Mouse (Mus musculus) C2C12 (cell line): ENCODE data around the gene Tmem53. TPM values are rescaled to one million over a fixed set of nuclear protein-coding genes. Genes with fewer than 3 reads are reported as not detected.
A peak's percentile ranks its signal among the peaks of the same experiment; 100 is the strongest.

Experiments used
- H3K27me3 ChIP-seq: one replicate; pipeline ENCODE4 v1.6.1; 2011; ENCODE audit not compliant: control insufficient read depth, insufficient read depth, insufficient read length
- H3K36me3 ChIP-seq: one replicate; pipeline ENCODE4 v1.6.1; 2011; ENCODE audit not compliant: control insufficient read depth, insufficient read depth
- H3K4me3 ChIP-seq: one replicate; pipeline ENCODE4 v1.5.1; 2011; ENCODE audit warnings: mild to moderate bottlenecking, control low read depth; ENCODE audit not compliant: poor library complexity, insufficient read depth, severe bottlenecking
- H3K79me2 ChIP-seq: one replicate; pipeline ENCODE4 v1.6.1; 2011; ENCODE audit not compliant: control insufficient read depth, insufficient read depth
- H3K79me3 ChIP-seq: one replicate; pipeline ENCODE4 v1.6.1; 2011; ENCODE audit warnings: low read depth, control low read depth
- H3ac ChIP-seq: one replicate; pipeline ENCODE3; 2011; ENCODE audit warnings: low read depth; ENCODE audit not compliant: control insufficient read depth, insufficient read length
- CEBPB ChIP-seq: IDR thresholded peaks from one replicate; pipeline ENCODE4 v1.6.1; 2011; ENCODE audit warnings: low read depth, mild to moderate bottlenecking, control low read depth, moderate library complexity
- CTCF ChIP-seq: IDR thresholded peaks from one replicate; pipeline ENCODE4 v1.5.1; 2011; ENCODE audit not compliant: control insufficient read depth, insufficient read depth, insufficient read length
- FOSL1 ChIP-seq: IDR thresholded peaks from one replicate; pipeline ENCODE4 v1.8.0; 2011; ENCODE audit warnings: mild to moderate bottlenecking, low read length; ENCODE audit not compliant: poor library complexity, insufficient read depth, severe bottlenecking
- MAX ChIP-seq: IDR thresholded peaks from one replicate; pipeline ENCODE4 v1.6.1; 2011; ENCODE audit warnings: mild to moderate bottlenecking, control low read depth
- MYOD1 ChIP-seq: IDR thresholded peaks from one replicate; pipeline ENCODE4 v1.6.1; 2011; ENCODE audit warnings: low read depth; ENCODE audit not compliant: control insufficient read depth, insufficient read length
- MYOG ChIP-seq: IDR thresholded peaks from one replicate; pipeline ENCODE4 v1.6.1; 2011; ENCODE audit not compliant: control insufficient read depth, insufficient read length; ENCODE audit errors: extremely low read depth
- USF1 ChIP-seq: IDR thresholded peaks from one replicate; pipeline ENCODE4 v1.6.1; 2011; ENCODE audit warnings: low read depth, mild to moderate bottlenecking, control low read depth, moderate library complexity
- polyA plus RNA-seq: library from polyadenylated mRNA; unstranded; fragments of >200 nt; fragmentation: generic; extraction: Trizol; gene quantifications from one replicate; pipeline ENCODE4 v1.2.1, GENCODE M21; 2012; ENCODE audit warnings: missing spikeins

The Tmem53 gene
- polyA plus RNA-seq, 1 experiment: 3.2 TPM

DNA sequence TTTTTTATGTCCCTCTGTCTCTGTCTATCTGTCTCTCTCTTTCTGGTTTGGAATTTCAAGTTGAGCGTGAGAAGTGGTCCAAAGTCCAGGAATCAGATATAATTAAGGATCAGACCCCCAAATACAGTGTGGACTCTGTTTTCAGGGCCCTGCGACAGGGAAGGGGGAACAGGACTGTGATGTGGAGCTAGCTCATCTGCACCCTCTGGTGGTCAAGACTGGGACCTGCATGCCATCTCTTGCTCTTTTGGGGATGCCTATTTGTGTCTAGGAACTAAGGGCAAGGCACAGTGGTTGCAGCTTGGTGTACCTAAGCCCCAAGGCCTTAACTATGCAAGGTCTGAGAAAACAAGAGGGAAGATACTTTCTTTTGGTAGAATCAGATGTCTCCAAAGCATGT, 15.5 kb downstream of the Tmem53 start:
- H3ac ChIP-seq: no peak overlapping the region
- peaks cover 5% of the 10 kb centered on the region for H3K36me3 ChIP-seq
- peaks cover 3% of the 10 kb centered on the region for H3K27me3 ChIP-seq
- no peaks in the 10 kb centered on the region for H3K79me3 ChIP-seq
- H3K4me3 ChIP-seq: no peak overlapping the region
- H3K79me2 ChIP-seq: no peaks in the 10 kb centered on the region
- TF ChIP-seq FOSL1: no peak
- TF ChIP-seq MYOG: no peak
- peak; percentile 80 for TF ChIP-seq CTCF
- no peak for TF ChIP-seq USF1
- no peak for TF ChIP-seq CEBPB
- no peak for TF ChIP-seq MYOD1

DNA sequence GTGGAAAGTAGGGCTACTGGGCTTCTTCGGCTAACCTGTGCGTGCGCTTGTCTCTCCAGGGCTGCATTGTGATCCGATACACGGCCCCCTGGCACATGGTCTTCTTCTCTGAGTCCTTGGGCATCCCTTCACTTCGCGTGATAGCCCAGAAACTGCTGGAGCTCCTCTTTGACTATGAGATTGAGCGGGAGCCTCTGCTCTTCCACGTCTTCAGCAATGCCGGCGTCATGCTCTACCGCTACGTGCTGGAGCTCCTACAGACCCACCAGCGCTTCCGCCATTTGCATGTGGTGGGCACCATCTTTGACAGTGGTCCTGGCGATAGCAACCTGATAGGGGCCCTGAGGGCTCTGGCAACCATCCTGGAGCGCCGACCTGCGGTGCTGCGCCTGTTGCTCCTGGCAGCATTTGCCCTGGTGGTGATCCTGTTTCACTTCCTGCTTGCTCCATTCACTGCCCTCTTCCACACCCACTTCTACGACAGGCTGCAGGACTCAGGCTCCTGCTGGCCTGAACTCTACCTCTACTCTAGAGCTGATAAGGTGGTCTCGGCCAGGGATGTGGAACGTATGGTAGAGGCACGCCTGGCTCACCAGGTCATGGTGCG, 16.2 kb downstream of the Tmem53 start:
- Histone ChIP-seq H3K79me2 (no peaks in the 10 kb centered on the region), H3K79me3 (no peaks in the 10 kb centered on the region), H3K27me3 (no peaks in the 10 kb centered on the region), H3K36me3 (peaks cover 11% of the 10 kb centered on the region), H3ac (no peak overlapping the region), H3K4me3 (no peak overlapping the region)
- TF ChIP-seq CEBPB (no peak), USF1 (no peak), MYOD1 (no peak), FOSL1 (no peak), CTCF (no peak), MYOG (no peak), MAX (no peak)

DNA sequence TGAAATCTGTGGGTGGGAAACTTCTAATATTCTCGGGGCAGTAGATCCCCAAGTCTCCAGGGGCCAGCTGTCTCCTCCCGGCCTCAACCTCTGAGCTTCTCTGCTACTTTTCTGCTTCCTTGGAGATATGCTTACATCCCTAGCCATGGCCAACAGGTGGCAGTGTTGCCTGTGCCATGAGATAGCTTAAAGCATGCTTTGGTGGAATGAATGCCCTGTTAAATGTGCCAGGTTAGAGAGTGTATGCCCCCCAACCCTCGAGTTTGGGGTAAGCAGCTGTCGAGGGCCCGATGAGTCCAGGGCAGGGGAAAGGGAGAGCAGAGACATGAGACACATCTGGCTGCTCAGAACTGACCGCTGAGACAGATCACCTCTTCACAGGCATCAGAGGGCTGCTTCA, 18.5 kb downstream of the Tmem53 start:
- H3K27me3 ChIP-seq: no peaks in the 10 kb centered on the region
- H3K36me3 ChIP-seq: peaks cover 27% of the 10 kb centered on the region
- no peaks in the 10 kb centered on the region for H3K79me2 ChIP-seq
- TF ChIP-seq MYOG (no peak), USF1 (no peak), FOSL1 (no peak), MYOD1 (no peak), CTCF (peak; percentile 77), CEBPB (no peak), MAX (peak; percentile 60)
- no peak overlapping the region for H3ac ChIP-seq
- H3K4me3 ChIP-seq: no peak overlapping the region
- H3K79me3 ChIP-seq: no peaks in the 10 kb centered on the region

DNA sequence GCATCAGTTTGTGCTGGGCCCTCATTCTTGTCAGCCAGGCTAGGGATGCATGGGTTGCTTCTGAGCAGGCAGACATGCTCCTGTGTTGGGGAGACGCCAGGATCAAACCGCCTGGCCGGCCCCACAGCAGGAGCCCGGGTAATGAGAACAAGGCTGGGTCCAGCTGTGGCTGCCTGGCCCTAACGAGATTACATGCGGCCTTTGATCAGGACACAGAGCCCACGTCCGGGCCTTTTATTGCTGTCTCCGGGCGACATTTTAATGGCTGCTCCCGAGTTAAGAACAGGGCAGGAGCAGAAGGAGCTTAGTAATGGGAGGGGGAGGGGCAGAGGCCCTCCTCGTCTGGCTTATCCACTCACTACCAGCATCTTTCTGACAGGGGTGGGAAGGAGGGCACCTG, 20.7 kb downstream of the Tmem53 start:
- no peak for TF ChIP-seq CEBPB
- TF ChIP-seq MAX: no peak
- TF ChIP-seq USF1: no peak
- no peak for TF ChIP-seq FOSL1
- TF ChIP-seq CTCF: no peak
- TF ChIP-seq MYOD1: no peak
- TF ChIP-seq MYOG: no peak
- H3K36me3 ChIP-seq: peaks cover 38% of the 10 kb centered on the region
- H3K79me3 ChIP-seq: no peaks in the 10 kb centered on the region
- no peak overlapping the region for H3K4me3 ChIP-seq
- H3ac ChIP-seq: no peak overlapping the region
- H3K79me2 ChIP-seq: no peaks in the 10 kb centered on the region
- H3K27me3 ChIP-seq: no peaks in the 10 kb centered on the region

DNA sequence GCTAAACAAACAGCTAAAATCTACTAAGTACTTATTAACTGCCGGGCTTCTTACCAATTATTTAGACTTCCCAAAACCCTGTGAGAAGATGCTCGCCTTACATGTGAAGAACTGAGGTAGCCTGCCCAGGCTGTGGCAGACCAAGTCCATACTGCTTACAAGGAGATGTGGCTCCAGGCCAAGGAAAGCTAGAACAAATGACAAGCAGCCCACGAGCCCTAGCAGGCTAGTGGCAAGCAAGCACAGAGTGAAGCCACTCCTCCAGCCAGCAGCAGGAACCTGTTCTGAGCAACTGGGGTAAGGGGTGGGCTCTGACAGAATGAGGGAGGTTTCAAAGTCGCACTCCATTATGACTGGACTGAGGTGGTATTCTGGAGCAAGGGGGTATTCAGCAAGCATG, 23.0 kb downstream of the Tmem53 start:
- Histone ChIP-seq H3ac (no peak overlapping the region), H3K79me3 (no peaks in the 10 kb centered on the region), H3K79me2 (no peaks in the 10 kb centered on the region), H3K27me3 (no peaks in the 10 kb centered on the region), H3K36me3 (peaks cover 50% of the 10 kb centered on the region), H3K4me3 (no peak overlapping the region)
- TF ChIP-seq CEBPB (no peak), MYOD1 (no peak), USF1 (no peak), CTCF (no peak), MAX (no peak)

DNA sequence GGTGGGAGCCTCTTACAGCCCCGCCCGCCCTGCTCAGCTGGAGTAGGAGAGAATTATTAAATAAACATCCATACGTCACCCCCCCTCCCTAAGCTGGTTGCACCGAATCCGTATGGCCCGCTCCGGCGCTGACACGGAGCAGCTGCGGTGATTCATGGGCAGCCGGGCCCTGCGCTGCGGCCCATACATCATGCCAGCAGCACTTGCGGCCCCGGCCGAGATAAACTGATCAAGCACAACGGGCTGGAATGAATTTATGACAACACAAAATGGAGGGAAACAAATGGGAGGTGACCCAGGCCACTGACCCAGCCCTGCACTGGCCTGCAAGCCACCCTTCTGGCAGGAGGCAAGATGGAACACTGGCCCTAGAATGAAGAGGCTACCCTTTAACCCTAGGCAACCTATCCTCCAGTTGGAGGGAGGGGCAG, 24.5 kb downstream of the Tmem53 start:
- Histone ChIP-seq H3ac (no peak overlapping the region), H3K79me3 (no peaks in the 10 kb centered on the region), H3K27me3 (no peaks in the 10 kb centered on the region), H3K36me3 (peaks cover 64% of the 10 kb centered on the region), H3K79me2 (no peaks in the 10 kb centered on the region), H3K4me3 (no peak overlapping the region)
- TF ChIP-seq MYOD1 (no peak), CEBPB (no peak), CTCF (no peak), MYOG (no peak), USF1 (no peak), FOSL1 (no peak), MAX (no peak)
